Mouse (Mus musculus): ENCODE data around the gene Dpep2nb.
"Not testable (repeated sequence)": the region's sequence is repeated elsewhere in the genome, so short reads cannot be mapped to it uniquely, and the experiment has no call there.

Dpep2nb gene

GRCm38 (mm10) chr8:106004538-106005207 is 1.1 kb downstream of the Dpep2nb start:
- no peak for DNase-seq

- DNase-seq: peak; percentile 78 to 84
Observed at GRCm38 (mm10) chr8:106001908-106002307, 3.9 kb downstream of the Dpep2nb start.

GRCm38 (mm10) chr8:105998971-105999370 is 6.8 kb downstream of the Dpep2nb start:
- DNase-seq: no peak

DNA sequence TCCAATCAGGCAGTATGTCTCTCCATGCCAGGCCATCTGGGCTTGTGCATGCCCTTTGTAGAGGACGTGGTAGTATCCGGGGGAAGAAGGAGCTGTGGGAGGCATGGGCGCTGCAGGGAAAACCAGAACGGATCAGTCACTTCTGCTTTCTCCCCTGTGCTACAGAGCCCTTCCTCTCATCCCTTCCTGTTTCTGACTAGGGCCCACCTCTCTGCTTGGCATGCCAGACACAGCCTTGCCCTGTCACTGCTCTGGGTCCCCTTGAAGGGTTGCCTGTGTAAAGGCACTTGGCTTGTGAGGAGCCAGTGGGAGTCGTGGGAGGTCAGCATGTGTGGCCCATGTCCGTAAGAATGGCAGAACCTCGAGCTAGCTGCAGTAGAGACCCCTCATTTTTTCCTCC is 9.4 kb downstream of the Dpep2nb start:
- no peak for DNase-seq

GRCm38 (mm10) chr8:105993226-105993625 is 12.5 kb downstream of the Dpep2nb start:
- no peak for DNase-seq

DNA sequence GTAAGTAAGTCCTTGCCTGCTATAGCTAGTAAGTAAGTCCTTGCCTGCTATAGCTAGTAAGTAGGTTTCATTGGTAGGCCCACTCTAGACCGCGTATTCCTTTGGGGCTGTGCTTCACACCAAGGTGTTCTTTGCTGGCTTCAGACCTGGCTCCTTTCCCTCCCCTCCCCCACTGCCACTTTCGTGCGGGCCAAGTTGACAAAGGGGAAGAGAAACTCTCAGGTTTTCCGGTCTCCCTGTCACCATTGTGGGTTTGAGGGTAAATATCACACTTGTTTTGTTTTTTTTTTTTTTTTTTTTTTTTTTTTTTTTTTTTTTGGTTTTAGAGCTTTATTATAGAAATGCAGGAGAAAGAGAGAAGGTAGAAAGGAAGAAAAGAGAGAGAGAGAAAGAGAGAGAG is 13.3 kb downstream of the Dpep2nb start:
- peak in 1 of 2 experiments; percentile 18 for DNase-seq

DNA sequence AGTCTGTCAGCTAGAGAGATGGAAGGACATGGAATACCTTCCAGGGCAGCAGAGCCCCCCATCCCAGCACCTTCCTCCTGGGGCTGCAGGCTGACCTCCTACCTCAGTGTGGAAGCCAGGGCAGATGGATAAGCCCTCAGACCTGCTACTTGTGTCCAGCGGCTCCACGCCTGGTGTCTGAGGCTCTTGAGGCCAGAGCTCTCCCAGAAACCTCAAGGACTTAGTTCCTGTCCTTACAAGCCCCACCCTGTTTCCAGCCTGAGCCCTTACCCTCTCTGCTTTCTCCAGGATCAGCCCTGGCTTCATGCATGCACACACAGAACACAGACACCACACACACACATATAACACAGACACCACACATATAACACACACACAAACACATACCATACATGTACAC is 14.2 kb downstream of the Dpep2nb start:
- no peak for DNase-seq

DNA sequence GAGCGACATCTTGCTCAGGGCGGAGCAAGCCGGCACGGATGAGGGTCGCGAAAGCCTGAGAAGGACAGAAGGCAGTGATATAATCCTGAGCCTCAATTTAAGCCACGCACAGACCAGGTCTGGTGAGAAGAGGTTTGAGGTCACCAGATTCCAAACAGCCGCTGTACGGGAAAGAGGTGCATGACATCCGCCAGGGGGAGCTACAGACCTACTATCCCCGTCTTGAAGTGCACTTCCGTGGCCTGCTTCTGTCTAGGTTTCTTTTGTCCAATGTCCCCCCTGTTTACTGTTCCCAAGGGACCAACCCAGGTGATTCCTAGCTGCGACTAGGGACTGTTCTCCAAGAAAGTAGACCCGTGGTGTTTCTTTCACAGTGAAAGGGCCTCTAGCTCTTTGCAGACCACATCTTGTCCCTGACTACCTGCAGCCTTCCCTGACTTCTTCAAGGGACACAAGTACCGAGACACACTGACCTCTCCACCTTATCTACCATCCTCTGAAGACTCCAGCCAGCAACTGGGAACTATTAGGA is 14.9 kb downstream of the Dpep2nb start, which contains the start of gene Dus2:
Gene Dus2 (plus strand): TSS at position 482 of the 532 bp plus-strand sequence.
- peak; percentile 92 to 94 for DNase-seq

GRCm38 (mm10) chr8:105988546-105988945 is 17.2 kb downstream of the Dpep2nb start:
- peak; percentile 76 to 81 for DNase-seq

- DNase-seq: not testable (repeated sequence)
Observed at GRCm38 (mm10) chr8:105983406-105983805, 22.4 kb downstream of the Dpep2nb start.

GRCm38 (mm10) chr8:105981146-105981545 is 24.6 kb downstream of the Dpep2nb start:
- DNase-seq: no peak

- no peak for DNase-seq
Observed at GRCm38 (mm10) chr8:105979325-105979724, 26.4 kb downstream of the Dpep2nb start, which contains the start of gene Dpep3. Gene Dpep3, minus strand, starts transcription at chr8:105979429.

DNA sequence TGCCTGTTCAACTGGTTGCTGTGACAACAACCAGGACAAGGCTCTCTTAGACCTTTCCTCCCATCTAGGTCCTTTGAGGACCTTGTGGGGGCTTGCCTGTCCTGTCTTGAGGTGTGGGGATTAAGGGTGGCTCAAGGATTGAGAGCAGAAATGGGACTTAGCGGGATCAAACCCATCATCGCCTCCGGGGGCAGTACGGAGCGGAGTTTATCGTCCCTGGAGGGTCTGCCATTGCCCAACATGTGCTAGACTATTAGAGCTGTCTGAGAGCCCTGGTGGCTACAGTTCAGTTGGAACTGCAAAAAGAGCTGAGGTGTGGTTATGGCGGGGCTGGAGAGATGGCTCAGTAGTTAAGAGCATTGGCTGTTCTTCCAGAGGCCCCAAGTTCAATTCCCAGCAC is 30.4 kb downstream of the Dpep2nb start:
- no peak for DNase-seq

DNA sequence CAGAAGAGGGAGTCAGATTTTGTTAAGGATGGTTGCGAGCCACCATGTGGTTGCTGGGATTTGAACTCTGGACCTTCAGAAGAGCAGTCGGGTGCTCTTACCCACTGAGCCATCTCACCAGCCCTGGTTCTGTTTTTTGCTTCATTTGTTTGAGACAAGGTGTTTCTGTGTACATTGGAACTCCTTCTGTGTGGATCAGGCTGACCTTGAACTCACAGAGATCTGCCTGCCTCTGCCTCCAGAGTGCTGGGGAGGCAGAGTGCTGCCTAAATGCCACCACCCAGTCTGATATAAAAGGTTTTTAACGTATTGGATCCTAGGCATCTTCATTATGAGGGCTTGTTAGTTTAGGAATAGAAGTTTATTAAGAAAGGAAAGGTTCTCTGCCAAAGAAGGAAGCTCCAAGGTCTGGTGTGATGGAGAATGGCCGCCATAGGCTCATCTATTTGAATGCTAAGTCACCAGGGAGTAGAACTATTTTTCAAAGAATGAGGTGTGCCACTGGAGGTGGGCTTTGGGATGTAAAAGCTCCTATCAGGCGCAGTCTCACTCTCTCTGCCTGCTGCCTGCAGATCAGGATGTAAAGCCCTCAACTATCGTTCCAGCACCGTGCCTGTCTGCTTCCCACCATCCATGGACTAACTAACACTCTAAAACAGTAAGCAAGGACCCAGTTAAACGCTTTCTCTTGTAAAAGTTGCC is 34.6 kb downstream of the Dpep2nb start:
- no peak for DNase-seq

DNA sequence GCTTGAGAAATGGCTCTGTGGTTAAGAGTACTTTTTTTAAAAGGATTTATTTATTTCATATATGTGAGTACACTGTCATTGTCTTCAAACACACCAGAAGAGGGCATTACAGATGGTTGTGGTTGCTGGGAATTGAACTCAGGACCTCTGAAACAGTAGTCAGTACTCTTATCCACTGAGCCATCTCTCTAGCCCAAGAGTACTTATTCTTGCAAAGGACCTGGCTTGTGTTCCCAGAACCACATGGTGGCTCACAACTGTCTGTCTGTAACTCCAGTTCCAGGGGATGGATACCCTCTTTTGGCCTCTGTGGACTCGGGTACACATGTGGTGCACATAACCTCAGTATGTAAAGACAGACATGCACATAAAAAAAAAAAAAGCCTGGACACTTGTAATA is 36.4 kb downstream of the Dpep2nb start:
- DNase-seq: no peak

DNA sequence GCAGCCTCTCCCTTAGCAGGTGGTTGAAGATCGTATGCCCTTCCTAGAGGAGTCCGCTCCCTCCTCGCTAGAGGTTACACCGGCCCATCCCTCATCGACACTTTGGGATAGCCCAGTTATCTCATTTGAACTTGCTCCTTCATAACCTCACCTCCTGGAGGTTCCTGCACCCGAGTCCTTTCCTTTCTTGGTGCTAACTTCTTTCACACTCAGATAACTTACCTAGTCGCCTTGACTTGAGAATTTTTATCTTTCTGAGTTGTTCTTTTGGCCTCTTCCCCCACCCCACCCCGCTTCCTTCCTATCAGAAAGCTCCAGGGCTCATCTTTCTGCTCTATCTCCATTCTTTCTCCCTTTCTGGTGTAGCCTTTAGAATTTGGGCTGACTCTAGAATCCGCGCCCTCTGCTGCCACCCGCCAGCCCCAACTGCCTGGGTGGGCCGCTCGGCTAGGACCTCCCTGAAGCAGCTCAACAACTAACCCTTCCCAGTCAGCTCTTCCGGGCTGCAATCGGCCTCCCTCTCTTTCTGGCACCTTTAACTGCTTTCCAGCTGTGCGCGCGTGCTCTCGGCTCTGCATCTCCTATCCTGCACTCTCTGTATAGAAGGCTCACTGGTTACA is 39.0 kb downstream of the Dpep2nb start:
- peak; percentile 29 to 37 for DNase-seq

GRCm38 (mm10) chr8:105965905-105966341 is 39.9 kb downstream of the Dpep2nb start, which contains the start of gene Slc12a4:
Gene Slc12a4, minus strand, starts transcription at chr8:105966097.
- peak; percentile 58 to 77 for DNase-seq

GRCm38 (mm10) chr8:105965266-105965904 is 40.4 kb downstream of the Dpep2nb start:
- DNase-seq: peak; percentile 41 to 56

DNA sequence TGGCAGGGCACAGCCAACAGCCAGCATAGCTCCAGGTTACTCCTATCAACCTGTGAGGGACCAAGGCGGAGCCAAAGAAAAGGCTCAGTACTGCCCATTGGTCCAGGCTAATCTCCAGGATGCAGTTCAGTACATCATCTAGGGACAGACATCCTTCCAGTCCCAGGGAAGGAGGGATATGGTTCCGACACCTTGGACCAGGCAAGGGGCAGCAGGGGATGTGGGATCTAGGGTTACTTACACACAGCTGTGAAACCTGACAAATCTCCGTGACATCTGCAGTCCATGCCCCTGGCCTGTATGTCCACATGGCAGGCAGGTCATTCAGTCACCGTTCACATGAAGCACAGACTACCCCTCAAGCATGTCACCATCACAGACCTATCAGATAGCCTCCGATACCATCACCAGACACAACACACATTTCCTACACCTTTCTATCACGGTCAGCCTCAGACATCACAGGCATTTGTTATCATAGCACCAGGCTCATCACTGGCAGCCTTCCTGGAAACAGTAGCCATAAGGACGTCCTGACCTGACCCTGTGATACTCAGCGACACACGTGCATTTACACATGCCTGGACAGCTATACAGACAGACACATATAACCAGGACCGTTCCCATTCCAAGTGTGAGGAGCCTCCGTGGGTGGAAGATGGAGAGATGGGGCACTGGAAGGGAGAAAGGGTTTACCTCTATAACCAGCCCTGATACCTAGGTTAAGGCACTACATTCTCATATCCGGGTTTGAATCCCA is 41.1 kb downstream of the Dpep2nb start:
- no peak for DNase-seq

DNA sequence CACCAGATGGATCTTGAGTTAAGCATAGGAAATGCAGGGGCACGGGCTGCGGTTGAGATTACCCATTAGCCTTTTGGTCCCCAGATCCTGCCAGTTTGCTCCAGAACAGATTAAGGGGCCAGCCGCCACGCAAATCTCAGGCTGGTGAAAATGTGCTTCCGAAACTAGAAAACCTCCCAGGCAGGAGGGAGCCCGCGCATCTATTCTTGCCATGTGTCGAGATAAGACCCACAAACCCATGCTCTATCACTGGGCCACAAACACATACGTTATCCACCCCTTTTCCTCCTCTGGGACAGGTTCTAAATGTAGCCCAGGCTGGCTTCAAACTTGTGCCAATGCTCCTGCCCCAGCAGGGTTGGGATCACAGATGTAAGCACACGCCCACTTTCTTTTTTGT is 44.2 kb downstream of the Dpep2nb start:
- DNase-seq: no peak

DNA sequence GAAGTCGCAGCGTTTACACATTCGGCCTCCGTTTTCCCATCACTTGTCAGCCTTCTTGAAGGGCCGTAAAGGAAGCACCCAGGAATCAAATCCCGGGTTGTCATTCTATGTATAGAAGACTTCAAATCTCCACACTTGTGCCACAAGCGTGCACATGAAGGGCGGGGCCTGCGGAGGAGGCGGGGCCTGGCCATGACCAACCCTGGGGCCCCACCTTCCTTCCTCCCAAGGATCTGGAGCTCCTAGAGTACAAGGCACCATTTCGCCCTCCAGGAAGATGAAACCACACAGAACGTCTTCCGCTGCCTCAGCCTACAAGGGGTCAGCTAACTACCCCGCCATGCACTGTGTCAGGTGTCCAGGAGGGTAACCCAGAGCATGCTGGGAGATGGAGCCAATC is 44.7 kb downstream of the Dpep2nb start:
- DNase-seq: no peak

DNA sequence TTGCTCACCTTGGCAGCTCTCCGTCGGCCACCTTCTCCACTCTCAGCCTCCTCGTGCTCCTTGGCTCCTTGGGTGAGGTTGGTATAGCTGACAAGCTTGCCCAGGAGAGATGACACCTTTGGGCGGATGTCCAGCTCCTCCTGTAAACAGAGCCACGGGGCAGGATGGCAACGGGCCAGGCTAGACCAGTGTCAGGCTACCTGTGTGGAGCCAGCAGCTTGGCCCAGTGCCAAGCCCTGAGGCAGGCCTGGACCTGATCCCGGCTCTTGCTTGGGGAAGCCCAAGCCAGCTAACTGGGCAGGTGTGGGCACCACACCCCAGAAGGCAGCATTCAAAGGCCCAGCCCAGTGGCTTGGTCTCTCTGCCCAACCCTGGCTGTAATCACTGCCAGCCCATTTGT is 46.4 kb downstream of the Dpep2nb start:
- peak; percentile 91 for DNase-seq
